Mouse (Mus musculus): ENCODE measurements around the gene Gpr179. TPM values are rescaled to one million over a fixed set of nuclear protein-coding genes. Genes with fewer than 3 reads are reported as not detected.

Gene Gpr179
- polyA plus RNA-seq, 1 experiment, result 0.62 TPM

DNA sequence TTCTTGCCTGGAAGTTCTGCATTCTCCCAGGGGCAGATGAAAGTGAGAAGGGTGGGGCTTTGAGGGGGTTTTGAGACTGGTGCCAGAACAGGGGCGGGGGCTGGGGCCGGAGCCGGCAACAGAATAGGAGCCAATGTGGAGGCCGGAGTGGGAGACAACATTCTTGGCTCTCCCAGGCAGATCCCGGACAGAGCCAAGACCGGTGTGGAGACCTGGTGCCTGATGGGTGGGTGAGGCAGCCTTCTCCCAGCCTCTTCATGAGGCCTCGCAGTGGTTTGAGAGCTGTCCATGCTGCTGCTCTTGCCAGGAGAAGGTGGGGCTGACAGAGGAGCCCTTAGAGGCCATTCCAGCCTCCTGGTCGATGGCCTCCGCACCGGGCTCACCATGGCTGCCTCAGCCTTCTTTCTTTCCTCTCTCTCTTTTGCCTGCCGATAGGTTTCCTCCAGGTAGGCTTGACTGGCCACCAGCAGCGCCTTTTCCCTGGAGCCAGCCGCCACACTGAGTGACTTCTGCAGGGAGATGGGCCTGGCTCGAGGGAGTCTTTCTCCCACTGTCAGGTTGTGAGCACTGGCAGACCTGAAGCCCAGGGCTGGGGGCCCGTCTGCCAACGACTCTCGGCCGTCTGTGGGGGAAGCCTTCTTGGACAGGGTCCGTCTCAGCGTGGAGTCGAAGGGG is 13.4 kb downstream of the Gpr179 start:
- TF ChIP-seq CTCF (IDR thresholded peaks at IDR 0.05; ENCODE audit: borderline replicate concordance, insufficient read depth, low read depth, low read length) (no peak), POLR2A (IDR thresholded peaks at IDR 0.05; ENCODE audit: borderline replicate concordance, insufficient read depth, low read length) (no peak)
- Histone ChIP-seq H3K4me3 (replicated peaks; ENCODE audit: insufficient read depth, low read depth, low read length) (peak overlapping the region; percentile 38), H3K27ac (ENCODE audit: insufficient read depth, low read length) (no peak overlapping the region), H3K27me3 (ENCODE audit: control insufficient read depth, insufficient read depth, low read length) (no peaks in the 10 kb centered on the region), H3K4me1 (ENCODE audit: control insufficient read depth, insufficient read depth, low read length) (peaks cover 5% of the 10 kb centered on the region; the same call in 1 of the 2 replicates)
- 19% methylated on average over 21 of the region's 21 CpGs for WGBS
- DNase-seq, result no peak

DNA sequence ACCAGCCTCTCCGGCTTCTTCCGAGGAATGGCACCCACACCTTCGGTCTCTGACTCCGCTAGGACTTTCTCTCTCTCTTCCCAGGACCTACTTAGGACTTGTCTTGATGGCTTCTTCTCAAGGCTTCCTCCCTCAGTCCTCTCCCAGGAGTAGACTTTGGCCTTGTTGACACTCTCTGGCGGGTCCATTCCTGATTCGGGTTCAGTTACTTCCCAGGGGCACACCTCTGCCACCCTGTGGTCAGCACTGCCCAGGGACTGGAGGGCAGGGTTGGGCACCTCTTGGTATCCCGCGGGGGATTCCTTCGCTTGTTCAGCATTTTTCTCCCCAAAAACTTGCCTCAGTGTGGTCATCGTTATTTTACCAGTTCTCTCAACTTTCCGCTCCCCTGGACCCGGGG is 14.5 kb downstream of the Gpr179 start:
- Histone ChIP-seq H3K27me3 (ENCODE audit: control insufficient read depth, insufficient read depth, low read length) (no peaks in the 10 kb centered on the region), H3K27ac (ENCODE audit: insufficient read depth, low read length) (no peak overlapping the region), H3K4me3 (replicated peaks; ENCODE audit: insufficient read depth, low read depth, low read length) (no peak overlapping the region), H3K4me1 (ENCODE audit: control insufficient read depth, insufficient read depth, low read length) (peaks cover 5% of the 10 kb centered on the region; the same call in 1 of the 2 replicates)
- TF ChIP-seq CTCF (IDR thresholded peaks at IDR 0.05; ENCODE audit: borderline replicate concordance, insufficient read depth, low read depth, low read length) (no peak), POLR2A (IDR thresholded peaks at IDR 0.05; ENCODE audit: borderline replicate concordance, insufficient read depth, low read length) (no peak)
- 89% methylated on average over 12 of the region's 12 CpGs for WGBS
- no peak for DNase-seq

DNA sequence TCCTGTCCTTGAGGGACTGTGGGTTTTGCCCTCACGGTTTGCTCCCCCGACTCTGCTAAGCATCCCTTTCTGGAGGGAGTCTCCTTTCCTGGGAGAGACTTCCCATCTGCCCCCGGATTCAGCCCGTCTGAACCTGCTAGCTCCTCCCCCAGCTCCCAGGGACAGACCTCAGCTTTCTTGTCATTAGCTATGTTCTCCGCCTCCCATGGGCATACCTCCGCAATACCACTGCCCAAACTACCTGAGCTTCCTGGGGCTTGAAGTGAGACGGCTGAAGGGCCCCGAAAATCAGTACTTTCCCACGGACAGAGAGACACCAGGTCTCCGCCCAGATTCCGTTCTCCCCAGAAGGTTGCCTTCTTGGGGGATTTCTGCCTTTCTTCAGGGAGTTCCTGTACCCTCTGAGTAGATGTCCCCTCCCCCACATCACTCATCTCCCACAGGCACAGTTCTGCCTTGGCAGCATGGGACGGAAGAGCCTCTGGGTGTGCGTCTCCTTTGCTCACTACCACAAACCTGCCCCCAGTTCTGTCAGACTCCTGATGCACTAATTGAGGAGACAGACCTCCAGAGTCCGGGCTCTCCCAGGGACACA is 15.0 kb downstream of the Gpr179 start:
- TF ChIP-seq CTCF (IDR thresholded peaks at IDR 0.05; ENCODE audit: borderline replicate concordance, insufficient read depth, low read depth, low read length) (no peak), POLR2A (IDR thresholded peaks at IDR 0.05; ENCODE audit: borderline replicate concordance, insufficient read depth, low read length) (no peak)

DNA sequence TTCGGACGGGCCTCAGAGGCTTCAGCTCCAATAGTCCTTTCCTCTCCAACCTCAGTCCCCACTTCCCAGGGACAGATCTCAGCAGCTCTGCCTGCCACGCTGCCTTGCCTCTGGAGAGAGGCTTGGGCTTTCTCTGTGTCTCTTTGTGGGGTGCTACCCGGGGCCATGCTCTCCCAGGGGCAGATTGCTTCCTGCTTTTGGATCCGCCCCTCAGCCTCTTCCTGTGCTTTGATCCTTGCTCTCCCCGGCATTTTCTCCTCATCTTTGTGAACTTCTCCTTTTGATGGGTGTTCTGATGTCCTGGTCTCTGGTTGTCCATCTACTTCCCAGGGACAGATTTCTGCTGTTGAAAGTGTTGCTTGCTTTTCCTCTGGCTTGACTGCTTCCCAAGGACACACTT is 15.6 kb downstream of the Gpr179 start:
- DNase-seq, result no peak
- Histone ChIP-seq H3K27ac (ENCODE audit: insufficient read depth, low read length) (no peak overlapping the region), H3K27me3 (ENCODE audit: control insufficient read depth, insufficient read depth, low read length) (no peaks in the 10 kb centered on the region), H3K4me3 (replicated peaks; ENCODE audit: insufficient read depth, low read depth, low read length) (no peak overlapping the region), H3K4me1 (ENCODE audit: control insufficient read depth, insufficient read depth, low read length) (peaks cover 5% of the 10 kb centered on the region; the same call in 1 of the 2 replicates)
- WGBS, result 78% methylated on average over 6 of the region's 6 CpGs
- TF ChIP-seq CTCF (IDR thresholded peaks at IDR 0.05; ENCODE audit: borderline replicate concordance, insufficient read depth, low read depth, low read length) (no peak), POLR2A (IDR thresholded peaks at IDR 0.05; ENCODE audit: borderline replicate concordance, insufficient read depth, low read length) (no peak)

More for the DNA sequence above, 15.0 kb downstream of the Gpr179 start:
- DNase-seq, result no peak
- no peaks in the 10 kb centered on the region for H3K27me3 ChIP-seq (ENCODE audit: control insufficient read depth, insufficient read depth, low read length)
- WGBS, result 79% methylated on average over 14 of the region's 14 CpGs
- no peak overlapping the region for H3K27ac ChIP-seq (ENCODE audit: insufficient read depth, low read length)
- peaks cover 5% of the 10 kb centered on the region; the same call in 1 of the 2 replicates for H3K4me1 ChIP-seq (ENCODE audit: control insufficient read depth, insufficient read depth, low read length)
- no peak overlapping the region for H3K4me3 ChIP-seq (replicated peaks; ENCODE audit: insufficient read depth, low read depth, low read length)

DNA sequence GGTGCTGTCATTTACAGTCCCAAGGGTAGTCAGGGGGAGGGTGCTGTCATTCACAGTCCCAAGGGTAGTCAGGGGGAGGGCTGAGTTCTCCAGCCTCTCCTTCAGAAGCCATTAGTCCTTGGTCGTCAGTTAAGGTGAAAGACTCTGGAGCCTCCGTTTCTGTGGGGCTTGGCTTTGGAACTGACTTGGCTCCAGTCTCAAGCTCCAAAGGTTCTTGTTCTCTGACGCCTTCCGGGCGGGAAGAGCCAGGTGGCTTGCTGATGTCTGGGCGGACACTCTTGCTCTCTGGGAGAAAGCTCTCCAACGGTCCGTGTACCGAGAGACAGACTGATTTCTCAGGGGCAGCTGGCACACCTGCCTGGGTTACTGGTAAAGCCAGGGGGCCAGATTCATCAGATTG is 17.5 kb downstream of the Gpr179 start:
- H3K4me3 ChIP-seq (replicated peaks; ENCODE audit: insufficient read depth, low read depth, low read length), result no peak overlapping the region
- TF ChIP-seq CTCF (IDR thresholded peaks at IDR 0.05; ENCODE audit: borderline replicate concordance, insufficient read depth, low read depth, low read length) (no peak), POLR2A (IDR thresholded peaks at IDR 0.05; ENCODE audit: borderline replicate concordance, insufficient read depth, low read length) (no peak)
- WGBS, result 24% methylated on average over 9 of the region's 9 CpGs
- H3K27ac ChIP-seq (ENCODE audit: insufficient read depth, low read length), result no peak overlapping the region
- H3K4me1 ChIP-seq (ENCODE audit: control insufficient read depth, insufficient read depth, low read length), result peaks cover 5% of the 10 kb centered on the region; the same call in 1 of the 2 replicates
- no peaks in the 10 kb centered on the region for H3K27me3 ChIP-seq (ENCODE audit: control insufficient read depth, insufficient read depth, low read length)
- DNase-seq, result no peak

DNA sequence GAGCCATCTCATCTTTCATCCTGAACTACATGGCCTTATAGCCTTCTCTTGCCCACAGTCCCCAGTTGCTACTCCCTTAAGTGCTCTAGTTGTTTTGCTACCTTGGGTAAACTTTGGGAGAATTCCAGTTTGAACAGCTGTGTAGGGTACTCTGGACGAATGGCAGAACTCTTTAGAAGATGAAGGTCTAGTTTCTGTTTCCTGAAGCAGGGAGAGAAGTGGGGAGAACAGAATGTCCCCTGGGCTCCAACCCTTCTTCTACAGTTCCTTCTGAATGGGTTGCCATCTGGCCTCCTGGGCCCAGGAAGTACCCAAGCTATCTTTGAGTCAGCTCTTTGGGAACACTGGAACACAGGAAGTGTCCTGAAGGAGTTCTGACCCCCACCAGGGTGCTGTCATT is 18.0 kb downstream of the Gpr179 start:
- H3K27me3 ChIP-seq (ENCODE audit: control insufficient read depth, insufficient read depth, low read length), result no peaks in the 10 kb centered on the region
- no peak overlapping the region for H3K27ac ChIP-seq (ENCODE audit: insufficient read depth, low read length)
- no peak overlapping the region for H3K4me3 ChIP-seq (replicated peaks; ENCODE audit: insufficient read depth, low read depth, low read length)
- peaks cover 5% of the 10 kb centered on the region; the same call in 1 of the 2 replicates for H3K4me1 ChIP-seq (ENCODE audit: control insufficient read depth, insufficient read depth, low read length)
- TF ChIP-seq CTCF (IDR thresholded peaks at IDR 0.05; ENCODE audit: borderline replicate concordance, insufficient read depth, low read depth, low read length), result no peak
- no peak for TF ChIP-seq POLR2A (IDR thresholded peaks at IDR 0.05; ENCODE audit: borderline replicate concordance, insufficient read depth, low read length)
- 45% methylated on average over 1 of the region's 1 CpGs for WGBS
- no peak for DNase-seq

DNA sequence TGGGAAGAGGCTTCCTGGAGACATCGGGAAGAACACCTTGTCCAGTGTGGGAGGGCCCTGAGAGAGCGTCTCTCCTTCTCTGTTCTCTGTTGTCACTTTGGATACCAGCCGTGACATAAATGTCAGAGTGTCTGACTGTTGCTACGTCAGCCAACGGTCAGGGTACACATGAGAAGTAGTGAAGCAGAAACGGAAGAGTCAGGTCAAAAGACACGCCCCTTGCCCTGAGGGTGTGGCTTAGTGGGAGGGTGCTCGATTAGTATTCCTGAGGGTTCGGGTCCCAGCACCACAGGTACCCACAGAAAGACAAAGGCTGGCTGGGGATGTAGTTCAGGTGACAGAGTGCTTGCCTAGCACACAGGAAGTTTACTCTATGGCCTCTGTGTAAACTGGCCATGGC is 18.8 kb downstream of the Gpr179 start:
- Histone ChIP-seq H3K4me3 (replicated peaks; ENCODE audit: insufficient read depth, low read depth, low read length) (no peak overlapping the region), H3K27ac (ENCODE audit: insufficient read depth, low read length) (no peak overlapping the region), H3K4me1 (ENCODE audit: control insufficient read depth, insufficient read depth, low read length) (peaks cover 3% of the 10 kb centered on the region; the same call in 1 of the 2 replicates), H3K27me3 (ENCODE audit: control insufficient read depth, insufficient read depth, low read length) (no peaks in the 10 kb centered on the region)
- TF ChIP-seq POLR2A (IDR thresholded peaks at IDR 0.05; ENCODE audit: borderline replicate concordance, insufficient read depth, low read length), result no peak
- TF ChIP-seq CTCF (IDR thresholded peaks at IDR 0.05; ENCODE audit: borderline replicate concordance, insufficient read depth, low read depth, low read length), result no peak
- no peak for DNase-seq
- WGBS, result 62% methylated on average over 9 of the region's 9 CpGs
